8 mouse cellular contexts compared by ENCODE assay signal in genomic region chr12:54203656-54204045, GRCm38 (mm10). TPM values are rescaled to one million over a fixed set of nuclear protein-coding genes. Genes with fewer than 3 reads are reported as not detected.
DNase-seq lines count a peak whose midpoint lies in the region; ATAC-seq and TF ChIP-seq lines count a peak whose summit lies in the region.

Gene Egln3, minus strand, starts transcription at chr12:54203860.

- H3K9me3 ChIP-seq in forebrain, embryonic 15.5 days, result no peaks in the 10 kb centered on the region
- H3K9me3 ChIP-seq in liver, postnatal 0 days (ENCODE audit: low read length), result 0 out of 2 replicates have a peak, but pooled peaks cover 3% of the 10 kb centered on the region
- H3K9me3 ChIP-seq in neural tube, embryonic 12.5 days, result no peaks in the 10 kb centered on the region
- H3K9me3 ChIP-seq in stomach, postnatal 0 days (ENCODE audit: control insufficient read depth, low read length), result no peaks in the 10 kb centered on the region

- intact Hi-C loops in heart, postnatal 14 days (cut with DNase I), result loop anchor here (2.0 to 10.0 kb wide), 5 partner anchors 17 to 341 kb away; no protein-coding TSS in a partner anchor

- peak; percentile 60 for DNase-seq in c-Kit-positive CD71-negative TER-119-negative erythroid progenitor cells, embryonic 14.5 days (ENCODE audit: low read depth)
- DNase-seq in heart, postnatal 14 days, result peak; percentile 94 to 96
- no peak for DNase-seq in large intestine, adult 2 months (ENCODE audit: low read depth, low spot score)
- peak; percentile 94 for DNase-seq in liver, postnatal 0 days
- peak; percentile 96 for DNase-seq in stomach, postnatal 0 days (ENCODE audit: low spot score)

- no peak within 1 kb of the TSS for H3K27ac ChIP-seq in forebrain, embryonic 15.5 days (replicated peaks)
- H3K27ac ChIP-seq in liver, postnatal 0 days (ENCODE audit: low read depth), result peak within 1 kb of the TSS; percentile 79
- no peak within 1 kb of the TSS for H3K27ac ChIP-seq in neural tube, embryonic 12.5 days
- H3K27ac ChIP-seq in stomach, postnatal 0 days (replicated peaks), result peak within 1 kb of the TSS; percentile 93

- ATAC-seq in CD4-positive, CD25-positive, alpha-beta regulatory T cell, adult 4 months, result peak; percentile 62
- peak; percentile 89 for ATAC-seq in forebrain, embryonic 15.5 days (replicated peaks)
- peak; percentile 87 for ATAC-seq in liver, postnatal 0 days
- peak; percentile 74 for ATAC-seq in neural tube, embryonic 12.5 days (ENCODE audit: low FRiP score, low read depth)
- peak; percentile 93 for ATAC-seq in stomach, postnatal 0 days (ENCODE audit: low FRiP score, low TSS enrichment)

- H3K36me3 ChIP-seq in forebrain, embryonic 15.5 days, result no peaks in the 10 kb centered on the region
- no peaks in the 10 kb centered on the region for H3K36me3 ChIP-seq in liver, postnatal 0 days (replicated peaks; ENCODE audit: insufficient read depth, low read length)
- no peaks in the 10 kb centered on the region for H3K36me3 ChIP-seq in neural tube, embryonic 12.5 days
- H3K36me3 ChIP-seq in stomach, postnatal 0 days (ENCODE audit: control insufficient read depth, insufficient read depth, low read length), result no peaks in the 10 kb centered on the region

- H3K4me3 ChIP-seq in forebrain, embryonic 15.5 days, result peak within 1 kb of the TSS; percentile 44
- peak within 1 kb of the TSS; percentile 78 for H3K4me3 ChIP-seq in liver, postnatal 0 days (ENCODE audit: low read depth, low read length)
- H3K4me3 ChIP-seq in neural tube, embryonic 12.5 days, result peak within 1 kb of the TSS; percentile 46
- H3K4me3 ChIP-seq in stomach, postnatal 0 days (ENCODE audit: low read depth, low read length), result peak within 1 kb of the TSS; percentile 74

- peaks cover 30% of the 10 kb centered on the region for H3K4me1 ChIP-seq in forebrain, embryonic 15.5 days
- H3K4me1 ChIP-seq in liver, postnatal 0 days (ENCODE audit: insufficient read depth), result peaks cover 40% of the 10 kb centered on the region
- peaks cover 20% of the 10 kb centered on the region for H3K4me1 ChIP-seq in neural tube, embryonic 12.5 days
- H3K4me1 ChIP-seq in stomach, postnatal 0 days (replicated peaks; ENCODE audit: control insufficient read depth, insufficient read depth), result no peaks in the 10 kb centered on the region; the same call in 1 of the 2 replicates

- H3K27me3 ChIP-seq in forebrain, embryonic 15.5 days, result no peaks in the 10 kb centered on the region
- no peaks in the 10 kb centered on the region for H3K27me3 ChIP-seq in liver, postnatal 0 days (ENCODE audit: insufficient read depth, low read length)
- peaks cover 19% of the 10 kb centered on the region for H3K27me3 ChIP-seq in neural tube, embryonic 12.5 days (replicated peaks)
- no peaks in the 10 kb centered on the region for H3K27me3 ChIP-seq in stomach, postnatal 0 days (ENCODE audit: control insufficient read depth, insufficient read depth, low read length)

- peak within 1 kb of the TSS; percentile 81 for H3K4me2 ChIP-seq in forebrain, embryonic 15.5 days (replicated peaks)
- H3K4me2 ChIP-seq in liver, postnatal 0 days (ENCODE audit: low read depth, low read length), result peak within 1 kb of the TSS; percentile 90
- H3K4me2 ChIP-seq in neural tube, embryonic 12.5 days (replicated peaks), result peak within 1 kb of the TSS; percentile 85
- H3K4me2 ChIP-seq in stomach, postnatal 0 days (replicated peaks; ENCODE audit: low read depth), result peak within 1 kb of the TSS; percentile 90

- WGBS in forebrain, embryonic 15.5 days, result 1% methylated on average over 24 of the region's 25 CpGs
- under 1% methylated on average over 25 of the region's 25 CpGs for WGBS in large intestine, adult 2 months
- under 1% methylated on average over 25 of the region's 25 CpGs for WGBS in liver, postnatal 0 days (ENCODE audit: insufficient replicate concordance)
- under 1% methylated on average over 25 of the region's 25 CpGs for WGBS in neural tube, embryonic 12.5 days
- 0% methylated on average over 25 of the region's 25 CpGs for WGBS in stomach, postnatal 0 days

- H3K9ac ChIP-seq in forebrain, embryonic 15.5 days (replicated peaks), result peak within 1 kb of the TSS; percentile 49
- H3K9ac ChIP-seq in liver, postnatal 0 days (replicated peaks), result peak within 1 kb of the TSS; percentile 80
- peak within 1 kb of the TSS; percentile 47 for H3K9ac ChIP-seq in neural tube, embryonic 12.5 days
- peak within 1 kb of the TSS; percentile 94 for H3K9ac ChIP-seq in stomach, postnatal 0 days (ENCODE audit: low read length)

- no peak for TF ChIP-seq CTCF in liver, postnatal 0 days (IDR thresholded peaks at IDR 0.05; ENCODE audit: low read depth)
- peak; percentile 20; the same call in 1 of the 2 replicates for TF ChIP-seq CTCF in stomach, postnatal 0 days (IDR thresholded peaks at IDR 0.05; ENCODE audit: low read depth)

- no peak for TF ChIP-seq EP300 in liver, postnatal 0 days (IDR thresholded peaks at IDR 0.05; ENCODE audit: low read depth)
- TF ChIP-seq EP300 in stomach, postnatal 0 days (optimal IDR thresholded peaks at IDR 0.05), result peak; percentile 64

RNA-seq across cellular contexts. Expression of gene Egln3, which starts in this region (rescaled TPM):
- polyA plus RNA-seq in CD4-positive, CD25-positive, alpha-beta regulatory T cell, adult 4 months (2017; shearing (Covaris generic)), result 1 to 10 TPM; 1.7 TPM
- polyA plus RNA-seq in forebrain, embryonic 15.5 days (2015; fragmentation: Nextera tagmentation; extraction: Ambion mirVana), result 7.1 and 7.7 TPM in 2 replicates
- total RNA-seq in heart, postnatal 14 days (2021), result 10 to 100 TPM; 65.7 to 75.7 TPM
- polyA plus RNA-seq in large intestine, adult 2 months (2012; rRNA removed), result 15.1 and 32.8 TPM in 2 replicates
- 8.6 and 12.1 TPM in 2 replicates for polyA plus RNA-seq in liver, postnatal 0 days (2015; fragmentation: Nextera tagmentation; extraction: Ambion mirVana)
- polyA plus RNA-seq in neural tube, embryonic 12.5 days (2016; fragmentation: Nextera tagmentation; extraction: Ambion mirVana), result 3.8 and 4.5 TPM in 2 replicates
- 78.8 and 80.3 TPM in 2 replicates for polyA plus RNA-seq in stomach, postnatal 0 days (2015; fragmentation: Nextera tagmentation; extraction: Ambion mirVana)

Comparison
In these comparisons a context has a peak if more than half of its experiments do, and no peak if none do; other contexts are left out.
1. H3K27ac ChIP-seq: peak in liver, postnatal 0 days (single experiment) and stomach, postnatal 0 days (single experiment); none in forebrain, embryonic 15.5 days (single experiment) and neural tube, embryonic 12.5 days (single experiment).
2. Peak in every context shown above with its lines, with median percentiles within 50 percentile points of each other: ATAC-seq, H3K4me2 ChIP-seq, H3K4me3 ChIP-seq and H3K9ac ChIP-seq.